Mouse (Mus musculus) ovary, postnatal 10 days (tissue): Measurements from ENCODE around the gene Pgap2.
"Not testable (repeated sequence)": the region's sequence is repeated elsewhere in the genome, so short reads cannot be mapped to it uniquely, and the experiment has no call there.

Source experiments
- DNase-seq: peaks from one replicate; pipeline ENCODE4 v3.0.0; 2022; ENCODE audit warnings: low spot score

Pgap2 gene

DNA sequence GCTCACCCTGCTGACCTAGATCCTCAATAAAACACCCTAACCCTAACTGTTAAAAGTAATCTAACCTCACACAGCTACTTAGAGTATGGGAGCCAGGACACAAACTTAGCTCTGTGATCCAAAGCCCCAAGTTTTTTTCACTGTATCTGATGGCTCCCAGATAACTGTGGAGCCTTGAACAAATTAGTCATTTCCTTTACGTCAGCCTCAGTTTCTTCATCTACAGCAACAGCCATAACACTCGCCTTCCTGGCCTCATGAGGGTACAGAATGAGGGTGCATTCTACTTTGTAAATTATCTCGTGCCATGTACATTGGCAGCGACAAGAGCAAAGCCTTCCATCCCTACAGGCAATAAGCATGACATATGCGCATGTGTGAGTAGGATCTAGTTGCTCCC is 32.4 kb downstream of the Pgap2 start:
- DNase-seq = no peak

DNA sequence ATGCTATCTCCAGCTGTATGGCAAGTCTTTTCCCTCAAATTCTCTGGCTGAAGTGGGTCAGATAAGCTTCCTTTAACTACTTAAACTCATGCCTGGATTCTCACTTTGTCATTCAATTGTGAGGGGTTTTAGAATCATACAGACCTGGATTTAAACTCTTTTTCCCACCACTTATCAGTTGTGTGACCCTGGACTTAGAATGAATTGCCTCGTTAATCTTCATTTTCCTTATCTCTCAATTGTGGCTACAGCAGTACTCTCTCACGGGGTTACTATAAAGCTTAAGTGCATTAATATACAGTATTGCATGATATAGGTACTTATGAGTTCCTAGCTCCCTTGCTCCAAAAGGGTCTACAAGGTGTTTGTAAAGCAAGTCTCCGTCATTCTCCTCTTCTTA is 32.9 kb downstream of the Pgap2 start:
- no peak for DNase-seq

DNA sequence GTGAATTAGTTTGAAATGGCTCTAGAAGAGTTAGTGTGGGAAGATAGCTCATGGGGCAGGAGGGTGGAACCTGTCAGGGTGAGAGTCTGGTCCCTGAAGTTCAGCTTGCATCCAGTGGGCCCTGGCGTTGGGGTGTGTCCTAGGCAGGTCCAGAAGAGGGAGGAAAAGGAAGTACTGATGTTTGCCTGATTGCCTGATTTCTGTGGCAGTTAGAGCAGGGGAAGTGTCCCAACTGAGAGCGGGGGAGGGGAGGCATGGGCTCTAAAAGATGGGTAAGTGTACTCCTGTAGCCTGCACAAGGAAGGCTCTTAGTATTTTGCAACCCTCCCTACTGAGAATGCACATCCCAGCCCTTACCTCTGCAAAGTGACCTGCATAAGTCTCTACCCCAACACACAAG is 33.9 kb downstream of the Pgap2 start:
- DNase-seq = no peak

DNA sequence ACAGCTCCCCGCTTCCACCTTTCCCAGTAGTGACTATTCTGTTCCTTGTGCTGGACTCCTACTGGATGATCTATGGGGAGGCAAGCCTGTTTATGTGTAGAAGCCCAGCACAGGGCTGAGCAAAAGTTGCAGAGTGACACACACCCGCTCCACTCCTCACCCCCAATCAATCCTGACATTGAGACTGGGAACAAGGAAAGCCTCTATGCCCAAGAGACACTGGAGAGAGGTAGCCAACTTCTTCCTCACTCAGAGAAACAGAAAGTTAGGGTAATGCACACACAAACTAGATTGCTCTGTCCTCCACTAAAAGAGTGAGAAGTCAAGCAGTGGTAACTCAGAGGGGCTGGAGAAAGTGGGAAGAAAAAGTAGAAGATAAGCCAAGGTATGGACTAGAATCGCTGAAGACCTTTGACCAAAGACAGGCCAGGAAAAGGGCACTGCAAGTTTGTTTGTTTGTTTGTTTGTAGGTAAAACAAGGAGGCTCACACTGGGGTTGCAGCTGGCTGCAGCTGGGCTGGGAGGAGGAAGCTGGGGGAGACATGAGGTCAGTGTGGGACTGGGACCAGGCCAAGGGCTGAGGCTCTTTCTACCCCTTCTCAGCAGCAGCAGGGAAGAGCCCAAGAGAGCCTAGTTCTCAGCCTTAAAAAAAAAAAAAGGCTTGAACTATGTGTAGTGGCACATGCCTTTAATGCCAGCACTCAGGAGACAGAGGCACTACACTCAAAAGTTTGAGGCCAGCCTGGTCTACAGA is 35.0 kb downstream of the Pgap2 start:
- DNase-seq = no peak

DNA sequence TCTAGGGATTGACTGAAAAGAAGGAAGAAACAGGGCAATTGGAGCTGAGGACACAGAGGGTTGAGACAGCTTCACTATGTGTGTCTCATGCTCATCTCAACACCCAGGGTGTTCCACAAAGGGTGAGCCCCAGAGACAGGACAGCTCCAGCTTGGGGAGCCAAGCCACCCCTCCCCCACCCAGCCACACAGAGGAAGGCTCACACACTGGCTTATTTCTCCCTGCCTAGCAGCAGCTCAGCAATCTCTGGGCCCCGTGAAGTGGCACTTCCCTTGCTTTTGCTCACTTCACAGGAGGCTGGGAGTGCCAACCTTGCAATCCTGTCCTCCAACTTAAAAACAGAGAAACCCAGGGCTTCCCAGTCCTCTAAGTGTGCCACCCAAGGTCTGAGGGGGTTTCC is 35.8 kb downstream of the Pgap2 start:
- DNase-seq = no peak

DNA sequence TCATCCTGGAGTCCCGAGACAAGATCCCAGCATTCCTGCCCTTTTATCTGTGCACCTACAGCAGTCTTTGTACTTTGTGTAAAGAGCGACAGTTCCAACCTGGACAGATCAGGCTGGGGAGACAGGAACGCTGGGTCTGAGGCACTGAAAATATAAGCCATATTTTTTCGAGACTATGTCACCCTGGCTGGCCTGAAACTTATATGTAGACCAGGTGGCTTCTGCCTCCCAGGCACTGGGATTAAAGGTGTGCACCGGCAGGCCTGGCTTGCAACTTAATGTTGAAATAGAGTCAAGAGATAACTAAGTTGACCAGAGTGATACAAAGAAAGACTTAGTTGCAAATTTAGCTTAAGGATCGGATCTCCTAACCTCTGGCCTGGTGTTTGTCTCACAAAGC is 36.3 kb downstream of the Pgap2 start:
- no peak for DNase-seq

DNA sequence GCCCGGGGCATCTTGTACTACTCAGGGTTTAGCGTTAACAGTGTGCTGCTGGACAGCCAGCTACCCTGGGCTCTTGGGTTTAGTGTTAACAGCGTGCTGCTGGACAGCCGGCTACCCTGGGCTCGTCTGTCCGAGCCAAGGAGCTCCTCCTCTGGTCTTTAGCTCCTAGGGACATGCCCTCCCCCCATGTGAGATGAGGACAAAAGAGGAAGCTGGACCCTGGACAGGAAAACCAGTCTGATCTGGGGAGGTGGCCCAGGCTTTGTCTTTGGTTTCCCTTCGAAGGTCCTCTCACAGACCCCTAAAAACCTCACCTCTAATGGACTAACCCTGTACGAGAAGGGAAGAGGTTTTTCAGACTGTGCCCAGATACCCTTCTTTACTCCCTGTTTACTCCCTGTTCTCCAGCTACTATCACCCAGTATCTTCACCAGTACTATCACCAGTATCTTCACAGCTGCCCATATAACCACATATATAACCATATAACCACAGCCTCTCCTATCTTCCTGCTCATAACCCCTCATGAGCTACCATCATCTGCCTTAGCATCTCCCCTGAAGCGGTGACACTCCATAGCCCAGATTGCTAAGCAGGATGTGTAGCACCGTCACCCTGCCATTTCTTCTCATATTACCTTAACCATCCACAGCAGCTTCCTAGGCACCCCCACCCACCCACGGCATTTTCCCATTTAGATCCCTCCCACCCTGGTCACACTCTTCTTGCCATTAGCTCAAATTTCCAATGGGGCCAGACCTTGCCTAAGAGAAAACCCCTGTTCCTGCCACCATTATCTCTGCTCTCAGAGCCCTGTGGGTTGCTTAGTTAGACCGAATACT is 37.2 kb downstream of the Pgap2 start:
- no peak for DNase-seq

DNA sequence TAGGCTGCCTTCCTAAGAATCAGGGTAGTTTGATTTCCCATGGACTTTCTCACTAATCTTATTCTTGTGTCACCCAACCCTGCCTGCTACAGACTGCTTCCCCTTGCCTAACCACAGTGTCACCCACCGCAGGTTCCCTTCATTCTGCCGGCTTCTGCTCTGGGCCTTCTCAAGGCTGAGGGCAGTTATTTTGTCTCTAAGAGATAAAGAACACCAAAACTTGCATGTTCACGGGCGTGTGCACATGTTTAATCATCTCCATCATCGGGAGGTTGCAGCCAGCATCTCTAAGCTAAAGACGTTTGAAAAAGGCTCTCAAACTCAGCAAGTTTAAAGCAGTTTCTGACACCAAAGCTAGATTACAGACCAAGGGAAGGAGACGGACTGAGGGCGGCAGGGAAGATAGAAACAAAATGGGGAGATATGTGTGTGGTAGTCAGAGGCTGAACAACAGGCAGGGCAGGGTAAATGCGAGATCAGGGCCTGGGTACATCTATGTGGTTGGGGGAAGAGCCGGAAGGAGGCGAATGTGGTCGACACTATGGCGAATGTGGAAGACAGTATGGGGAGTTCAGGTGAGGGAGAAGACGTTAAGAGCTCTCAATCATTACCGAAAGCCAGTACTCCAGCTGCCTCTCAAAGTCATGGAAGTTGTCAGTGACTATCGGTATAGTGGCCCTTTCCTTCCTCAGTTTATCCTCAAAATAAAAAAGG is 38.8 kb downstream of the Pgap2 start:
- no peak for DNase-seq

DNA sequence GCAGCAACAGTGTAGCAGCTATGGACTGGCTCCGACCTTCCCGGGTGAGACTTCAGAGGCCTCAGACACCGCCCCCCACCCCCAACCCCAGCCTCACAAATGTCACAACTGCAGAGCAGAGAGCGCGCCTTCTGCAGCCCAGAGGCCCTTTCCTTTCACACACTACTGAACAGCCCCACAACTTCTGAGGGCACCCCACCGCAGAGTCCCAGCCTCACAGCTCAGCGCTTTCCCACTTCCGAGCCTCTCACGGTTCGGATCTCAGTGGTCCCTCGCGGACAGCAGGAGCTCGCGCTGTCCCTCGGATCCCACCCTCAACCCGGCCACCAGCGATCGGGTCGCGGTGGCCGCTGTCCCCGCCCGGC is 39.5 kb downstream of the Pgap2 start:
- no peak for DNase-seq

DNA sequence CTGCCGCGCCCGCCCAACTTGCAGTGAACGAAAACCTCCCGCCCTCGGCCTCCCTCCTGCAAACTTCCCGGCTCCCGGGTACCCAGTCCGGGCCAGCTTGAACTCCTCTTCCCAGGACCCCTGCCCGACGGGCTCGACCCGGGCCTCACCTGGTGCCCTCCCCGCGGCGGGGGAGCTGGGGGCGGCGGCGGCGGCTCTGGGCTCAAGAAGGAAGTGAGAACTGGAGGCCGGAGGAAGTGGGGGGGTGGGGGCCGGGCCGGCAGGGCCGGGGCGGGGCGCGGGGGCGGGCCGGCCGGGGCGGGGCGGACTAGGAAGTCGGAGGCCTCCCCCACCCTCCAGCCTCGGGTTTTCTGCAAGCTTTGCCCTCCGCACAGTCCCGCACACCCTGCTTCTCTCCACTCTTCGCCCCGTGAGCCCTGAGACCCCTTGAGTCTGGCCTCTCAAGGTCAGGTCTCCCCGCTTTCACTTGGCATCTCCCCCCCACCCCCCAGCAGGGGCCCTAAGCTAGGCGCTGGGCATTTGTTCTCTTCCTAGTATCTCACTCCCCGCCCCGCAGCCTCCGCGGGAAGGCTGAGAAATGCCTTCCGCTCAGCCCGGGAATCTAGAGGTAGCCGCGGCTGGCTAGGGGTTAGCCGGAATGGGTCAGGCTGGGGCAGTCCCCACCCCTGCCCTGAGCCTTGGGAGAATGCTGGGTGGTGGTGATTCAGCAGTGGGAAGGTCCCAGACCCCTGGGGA is 40.1 kb downstream of the Pgap2 start:
- peak; percentile 77 for DNase-seq

DNA sequence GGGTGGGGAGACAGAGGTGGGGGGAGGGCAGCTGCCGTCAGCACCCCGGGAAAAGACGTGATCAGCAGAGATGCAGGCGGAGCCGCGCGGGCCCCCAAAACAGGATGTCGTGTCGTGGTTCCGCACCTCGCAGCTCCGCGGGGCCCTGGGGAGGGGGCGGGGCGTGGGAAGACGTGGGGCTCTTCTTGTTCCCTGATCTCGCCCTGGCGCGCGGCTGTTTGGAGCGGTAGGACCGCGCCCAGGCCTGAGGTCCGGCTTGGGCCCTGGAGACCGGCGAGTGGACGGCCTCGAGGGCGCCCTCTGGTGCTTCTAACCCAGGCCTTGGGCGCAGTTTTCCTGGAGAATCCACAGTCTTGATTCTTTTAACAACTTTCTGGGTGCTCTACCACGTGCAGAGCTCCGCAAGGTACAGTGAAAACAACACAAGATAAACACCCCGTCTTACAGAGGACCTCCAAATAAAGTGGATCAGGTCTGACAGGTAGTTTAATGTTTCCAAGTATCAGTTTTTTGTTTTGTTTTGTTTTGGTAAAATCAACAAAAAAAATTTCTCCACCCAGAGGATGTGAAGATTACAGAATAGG is 40.7 kb downstream of the Pgap2 start:
- no peak for DNase-seq

DNA sequence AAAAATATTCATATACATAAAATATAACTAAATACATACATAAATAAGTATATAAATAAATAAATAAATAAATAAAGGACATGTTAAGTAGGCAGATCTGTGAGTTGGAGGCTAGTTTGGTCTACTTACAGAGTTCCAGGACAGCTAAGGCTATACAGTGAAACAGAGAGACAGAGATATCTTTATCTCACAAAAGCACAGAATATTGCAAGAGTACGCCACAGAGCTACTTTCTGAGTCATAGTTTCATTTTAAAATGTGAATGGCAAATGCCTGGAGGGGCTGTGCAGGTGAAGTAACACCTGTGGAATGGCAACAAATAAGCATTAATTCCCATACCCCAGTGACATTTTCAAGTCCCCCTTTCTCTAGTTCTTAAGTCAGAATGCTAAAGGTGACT is 43.6 kb downstream of the Pgap2 start:
- no peak for DNase-seq

DNA sequence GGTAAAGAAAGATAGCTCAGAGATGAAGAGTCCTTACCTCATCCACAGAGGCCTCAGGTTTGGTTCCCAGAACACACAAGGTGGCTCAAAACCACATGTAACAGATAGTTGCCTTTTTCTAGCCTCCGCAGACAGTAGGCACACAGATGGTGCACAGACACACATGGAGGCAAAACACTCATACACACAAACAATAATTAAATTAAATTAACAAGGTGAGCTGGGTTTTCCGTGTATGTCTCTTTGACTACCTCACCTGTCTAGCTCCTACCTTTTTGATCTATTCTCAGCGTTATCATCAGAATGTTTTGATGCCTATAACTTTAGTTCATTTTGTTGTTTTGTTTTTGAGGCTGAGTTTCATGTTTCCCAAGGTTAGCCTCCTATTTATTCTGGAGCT is 45.9 kb downstream of the Pgap2 start, which contains the start of gene Rhog:
Gene Rhog, minus strand, starts transcription at position 101 of the 400 bp plus-strand sequence.
- DNase-seq = no peak

DNA sequence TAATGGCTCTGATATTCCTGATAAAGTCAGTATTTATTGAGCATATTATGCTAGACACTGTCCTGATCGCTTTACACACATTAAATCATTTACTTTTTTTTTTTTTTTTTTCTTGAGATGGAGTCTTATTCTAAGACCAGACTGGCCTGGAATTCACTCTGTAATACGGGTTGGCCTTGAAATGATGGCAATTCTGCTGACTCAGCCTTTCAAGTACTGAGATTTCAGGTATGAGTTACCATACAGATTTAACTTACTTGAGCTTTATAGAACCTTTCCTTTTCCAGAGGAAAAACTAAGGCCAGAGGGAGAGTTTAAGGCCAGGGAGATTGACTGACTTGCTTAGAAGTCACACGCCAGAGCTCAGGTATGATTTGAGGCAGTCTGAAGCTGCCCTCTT is 46.6 kb downstream of the Pgap2 start:
- DNase-seq = no peak

DNA sequence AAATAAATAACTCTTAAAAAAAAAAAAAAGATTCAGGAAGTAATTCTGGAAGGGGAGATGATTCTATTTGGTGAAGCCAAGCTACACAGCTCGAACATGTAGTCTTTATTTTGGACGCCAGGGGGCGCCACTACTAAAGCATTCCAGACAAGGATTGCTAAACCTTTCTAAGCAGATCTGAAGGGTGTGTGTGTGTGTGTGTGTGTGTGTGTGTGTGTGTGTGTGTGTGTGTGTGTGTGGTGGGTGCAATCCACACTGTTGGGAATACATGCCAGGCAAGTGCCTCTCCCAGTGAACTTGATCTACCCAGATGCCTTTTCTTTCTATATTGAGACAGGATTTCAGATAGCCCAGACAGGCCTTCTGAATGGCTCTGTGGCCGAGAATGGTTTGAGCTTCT is 48.2 kb downstream of the Pgap2 start:
- DNase-seq = peak; percentile 56

DNA sequence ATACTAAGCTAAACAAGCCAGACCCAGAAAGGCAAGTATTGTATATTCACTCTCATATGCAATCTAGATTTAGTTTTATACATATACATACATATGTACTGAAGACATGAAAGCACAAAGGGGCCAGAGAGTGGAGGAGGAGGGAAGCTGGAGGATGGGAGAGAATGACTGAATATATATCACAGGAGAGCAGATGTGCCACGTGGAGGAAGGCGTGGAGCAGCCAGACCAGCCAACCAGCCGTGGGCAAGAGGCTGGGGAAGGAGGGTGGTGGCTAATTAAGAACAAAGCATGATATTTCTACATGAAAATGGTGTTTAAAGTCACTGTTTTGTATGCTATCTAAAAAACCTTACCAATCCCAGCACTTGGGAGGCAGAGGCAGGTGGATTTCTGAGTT is 48.7 kb downstream of the Pgap2 start:
- no peak for DNase-seq

DNA sequence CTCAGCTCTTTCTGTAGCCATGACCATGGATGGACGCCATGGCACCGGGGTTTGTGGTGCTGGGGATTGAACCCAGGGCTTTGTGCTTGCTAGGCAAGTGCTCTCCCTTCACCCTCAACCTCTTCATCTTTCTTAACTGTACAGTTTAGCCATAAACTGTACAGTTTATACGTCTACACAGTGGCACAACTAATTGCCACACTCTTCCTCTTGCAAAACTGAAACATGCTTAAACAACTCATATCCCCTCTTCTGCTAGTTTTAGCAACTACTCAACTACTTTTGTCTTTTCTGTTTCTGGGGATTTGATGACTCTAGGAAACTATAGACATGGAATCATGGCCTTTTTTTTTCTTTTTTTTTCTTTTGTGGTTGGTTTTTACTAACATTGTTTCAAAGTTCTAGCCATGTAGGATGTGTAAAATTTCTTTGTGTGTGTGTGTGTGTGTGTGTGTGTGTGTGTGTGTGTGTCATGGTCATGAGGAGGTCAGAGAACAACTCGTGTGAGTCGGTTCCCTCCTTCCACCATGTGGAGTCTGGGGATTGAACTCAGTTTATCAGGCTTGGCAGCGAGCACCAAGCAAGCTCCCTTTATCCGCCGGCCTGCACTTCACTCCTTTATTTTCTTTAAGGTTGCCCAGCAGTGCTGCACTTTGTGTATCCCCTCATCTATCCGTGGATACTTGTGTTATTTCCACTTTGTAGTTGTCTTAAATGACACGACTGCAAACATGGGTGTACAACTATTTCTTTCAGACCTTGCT is 49.9 kb downstream of the Pgap2 start:
- no peak for DNase-seq

DNA sequence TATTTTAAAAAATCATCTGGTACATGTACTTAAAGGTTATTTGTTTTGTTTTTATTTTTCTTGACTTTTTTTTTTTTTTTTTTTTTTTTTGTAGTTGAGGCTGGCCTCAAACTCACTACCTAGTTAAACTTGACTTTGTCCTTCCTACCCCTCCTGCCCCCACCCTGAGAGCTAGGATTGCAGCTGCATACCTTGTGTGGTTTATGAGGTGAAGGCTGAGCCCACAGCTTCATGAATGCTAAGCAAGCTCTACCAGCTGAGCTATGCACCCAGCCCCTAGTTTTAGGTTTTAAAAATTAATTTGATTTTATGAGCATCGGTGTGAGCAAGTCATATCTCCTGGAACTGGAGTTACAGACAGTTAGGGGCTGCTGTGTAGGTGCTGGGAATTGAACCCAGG is 50.5 kb downstream of the Pgap2 start:
- no peak for DNase-seq

DNA sequence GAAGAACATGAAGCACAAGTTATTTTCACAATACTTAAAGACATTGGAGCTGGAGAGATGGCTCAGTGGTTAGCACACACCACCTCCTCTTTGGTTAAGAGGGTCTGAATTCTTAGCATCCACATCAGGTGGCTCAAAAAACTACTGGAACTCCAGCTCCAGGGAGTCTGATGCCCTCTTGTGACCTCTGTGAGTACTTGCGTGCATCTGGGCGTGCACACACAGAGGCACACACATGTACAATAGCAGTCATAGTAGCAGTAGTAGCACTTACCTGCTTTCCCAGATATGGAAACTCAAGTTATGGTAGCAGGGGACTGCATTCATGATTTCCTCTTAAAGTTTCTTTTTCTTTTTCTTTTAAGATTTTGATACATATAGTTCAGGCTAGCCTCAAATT is 53.0 kb downstream of the Pgap2 start:
- no peak for DNase-seq

DNA sequence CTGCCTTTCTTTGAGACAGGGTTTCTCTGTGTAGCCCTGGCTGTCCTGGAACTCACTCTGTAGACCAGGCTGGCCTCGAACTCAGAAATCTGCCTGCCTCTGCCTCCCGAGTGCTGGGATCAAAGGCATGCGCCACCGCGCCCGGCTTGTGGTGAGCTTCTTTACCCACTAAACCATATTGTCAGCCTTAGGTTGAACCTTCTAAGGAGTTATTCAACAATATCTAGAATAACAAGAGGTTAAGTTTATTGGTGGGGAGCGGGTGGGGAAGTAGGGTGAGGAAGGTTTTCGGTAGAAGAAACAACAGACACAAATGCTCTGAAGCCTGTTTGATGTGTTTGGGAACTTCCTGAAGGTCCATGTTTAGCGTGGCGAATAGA is 56.0 kb downstream of the Pgap2 start:
- not testable (repeated sequence) for DNase-seq

DNA sequence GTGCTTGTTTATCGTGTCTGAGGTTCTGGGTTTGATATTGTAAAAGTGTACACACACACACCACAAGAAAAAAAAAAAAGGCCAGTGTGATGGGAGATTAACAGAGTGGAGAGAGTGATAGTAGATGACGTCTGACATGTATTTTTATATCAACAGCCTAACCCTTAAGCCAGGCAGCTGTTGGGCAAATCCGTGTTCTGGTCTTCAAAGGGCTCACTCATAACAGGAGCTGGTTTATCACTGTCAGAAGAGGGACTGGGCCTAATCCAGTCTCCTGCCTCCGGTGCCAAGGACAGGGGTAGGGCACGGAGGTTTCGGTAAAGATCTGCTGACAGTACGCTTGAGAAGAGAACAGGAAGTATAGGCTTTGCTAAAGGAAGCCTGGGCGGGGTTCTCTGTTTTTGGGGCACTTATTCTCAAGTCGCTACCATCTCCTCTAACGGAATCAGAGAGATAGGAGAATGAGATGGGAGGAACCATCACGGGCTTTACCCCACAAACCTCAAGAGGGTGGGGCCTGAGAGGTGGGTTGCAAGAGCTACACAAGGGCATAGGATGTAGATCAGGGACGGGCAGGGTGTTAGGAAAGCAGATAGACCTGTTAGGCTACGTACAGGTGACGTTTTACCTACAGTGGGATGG is 56.5 kb downstream of the Pgap2 start:
- DNase-seq = no peak
